Mouse (Mus musculus): ENCODE data around the gene 2410015M20Rik. TPM values are rescaled to one million over a fixed set of nuclear protein-coding genes. Genes with fewer than 3 reads are reported as not detected.
"Not testable (repeated sequence)": the region's sequence is repeated elsewhere in the genome, so short reads cannot be mapped to it uniquely, and the experiment has no call there.

2410015M20Rik gene
- polyA plus RNA-seq (2016; fragmentation: Nextera tagmentation; extraction: Ambion mirVana): 211 and 216 TPM in 2 replicates

DNA sequence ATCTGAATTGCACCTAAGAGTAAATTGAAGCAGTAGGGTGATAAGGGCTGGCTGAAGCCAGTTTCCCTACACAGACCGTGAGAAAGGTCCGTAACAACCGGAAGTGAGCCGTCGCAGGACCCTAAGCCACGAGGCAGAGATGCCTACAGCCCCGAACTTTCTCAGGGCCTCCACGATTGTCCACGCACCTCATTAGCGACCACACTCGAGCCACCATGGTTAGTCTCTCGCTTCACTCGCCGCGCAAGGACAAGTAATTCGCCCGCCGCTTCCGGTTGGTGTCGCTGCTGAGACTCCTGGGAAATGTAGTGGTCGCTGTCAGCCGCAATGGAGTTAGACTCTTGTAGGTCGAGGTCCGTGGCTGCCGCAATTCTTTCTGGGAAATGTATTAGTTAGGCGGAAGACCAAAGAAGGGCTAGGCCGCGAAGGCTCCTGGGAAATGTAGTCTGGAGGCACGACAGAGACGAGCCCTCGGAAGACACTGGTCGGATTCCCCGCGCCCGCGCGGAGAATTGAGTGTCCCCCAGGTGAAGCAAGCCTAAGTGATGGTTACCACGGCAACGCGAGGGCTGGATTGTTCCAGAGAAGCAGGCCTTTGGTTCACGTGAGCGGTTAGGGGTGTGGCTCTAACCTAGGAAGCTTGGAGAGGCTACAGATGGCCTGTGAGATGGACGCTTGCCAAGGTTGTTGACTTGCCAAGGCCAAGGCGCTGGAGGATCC is at the start of gene 2410015M20Rik:
2410015M20Rik (minus strand) TSS at position 320 of the 720 bp plus-strand sequence.
- Histone ChIP-seq H3K27ac (peak within 1 kb of the TSS; percentile 77), H3K4me3 (replicated peaks) (peak within 1 kb of the TSS; percentile 67), H3K4me2 (peak within 1 kb of the TSS; percentile 82), H3K9me3 (no peaks in the 10 kb centered on the region), H3K27me3 (no peaks in the 10 kb centered on the region), H3K36me3 (peaks cover 39% of the 10 kb centered on the region), H3K4me1 (replicated peaks) (peaks cover 34% of the 10 kb centered on the region), H3K9ac (replicated peaks) (peak within 1 kb of the TSS; percentile 81)
- WGBS: under 1% methylated on average over 44 of the region's 44 CpGs
- ATAC-seq (ENCODE audit: insufficient number of reproducible peaks, insufficient read depth, low FRiP score, low TSS enrichment, low read depth): peak; percentile 81

DNA sequence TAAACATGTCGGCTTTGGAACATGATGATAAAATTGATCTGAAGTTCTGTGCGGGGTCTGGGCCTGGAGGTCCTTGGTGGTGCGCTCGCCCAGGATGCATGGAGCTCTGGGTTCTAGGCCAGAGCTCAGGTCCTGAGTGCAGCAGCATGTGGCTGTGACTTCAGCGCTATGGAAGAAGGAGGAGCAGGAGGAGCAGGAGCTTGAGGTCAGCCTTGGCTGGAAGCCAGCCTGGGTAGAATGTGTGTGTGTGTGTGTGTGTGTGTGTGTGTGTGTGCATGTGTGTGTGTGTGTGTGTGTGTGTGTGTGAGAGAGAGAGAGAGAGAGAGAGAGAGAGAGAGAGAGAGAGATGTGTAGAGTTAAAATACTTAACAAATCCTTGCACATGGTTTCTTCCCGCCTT is 46.6 kb upstream of the 2410015M20Rik start:
- ATAC-seq (ENCODE audit: insufficient number of reproducible peaks, insufficient read depth, low FRiP score, low TSS enrichment, low read depth): no peak
- H3K27me3 ChIP-seq: no peaks in the 10 kb centered on the region
- no peak overlapping the region for H3K9ac ChIP-seq (replicated peaks)
- H3K9me3 ChIP-seq: no peaks in the 10 kb centered on the region
- no peaks in the 10 kb centered on the region for H3K4me1 ChIP-seq (replicated peaks)
- no peaks in the 10 kb centered on the region for H3K36me3 ChIP-seq
- H3K27ac ChIP-seq: no peak overlapping the region
- no peak overlapping the region for H3K4me3 ChIP-seq (replicated peaks)
- WGBS: 89% methylated on average over 6 of the region's 6 CpGs
- no peak overlapping the region for H3K4me2 ChIP-seq

GRCm38 (mm10) chr17:56655311-56655710 is 45.7 kb upstream of the 2410015M20Rik start:
- no peak for ATAC-seq (ENCODE audit: insufficient number of reproducible peaks, insufficient read depth, low FRiP score, low TSS enrichment, low read depth)
- Histone ChIP-seq H3K4me3 (replicated peaks) (no peak overlapping the region), H3K27ac (no peak overlapping the region), H3K4me1 (replicated peaks) (no peaks in the 10 kb centered on the region), H3K4me2 (no peak overlapping the region), H3K9me3 (no peaks in the 10 kb centered on the region), H3K9ac (replicated peaks) (no peak overlapping the region), H3K36me3 (no peaks in the 10 kb centered on the region), H3K27me3 (no peaks in the 10 kb centered on the region)
- WGBS: 87% methylated on average over 3 of the region's 3 CpGs

GRCm38 (mm10) chr17:56654771-56655170 is 45.2 kb upstream of the 2410015M20Rik start:
- Histone ChIP-seq H3K4me1 (replicated peaks) (no peaks in the 10 kb centered on the region), H3K4me3 (replicated peaks) (no peak overlapping the region), H3K4me2 (no peak overlapping the region), H3K27ac (no peak overlapping the region), H3K27me3 (no peaks in the 10 kb centered on the region), H3K9ac (replicated peaks) (no peak overlapping the region), H3K36me3 (no peaks in the 10 kb centered on the region), H3K9me3 (no peaks in the 10 kb centered on the region)
- no peak for ATAC-seq (ENCODE audit: insufficient number of reproducible peaks, insufficient read depth, low FRiP score, low TSS enrichment, low read depth)
- 83% methylated on average over 2 of the region's 2 CpGs for whole genome bisulfite sequencing

DNA sequence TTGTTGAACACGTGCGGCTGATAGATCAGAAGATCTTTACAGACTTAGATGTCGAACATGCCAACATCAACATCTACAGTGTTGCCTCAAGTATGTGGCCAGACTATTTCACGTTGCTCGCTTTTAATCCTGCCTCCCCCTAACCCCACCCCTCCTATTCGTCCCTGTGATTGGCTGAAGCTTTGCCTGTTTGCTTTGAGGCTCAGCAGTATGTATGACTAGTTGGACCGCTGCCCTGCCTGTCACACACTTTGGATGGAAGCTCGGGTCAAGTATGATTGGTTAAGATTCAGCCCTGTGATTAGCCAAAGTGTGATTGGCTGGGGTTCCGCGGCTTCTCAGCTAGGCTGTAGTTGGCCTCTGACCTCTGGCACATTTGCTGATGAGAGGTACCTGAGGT is 42.2 kb upstream of the 2410015M20Rik start:
- 31% methylated on average over 10 of the region's 10 CpGs for WGBS
- no peak for ATAC-seq (ENCODE audit: insufficient number of reproducible peaks, insufficient read depth, low FRiP score, low TSS enrichment, low read depth)
- Histone ChIP-seq H3K36me3 (no peaks in the 10 kb centered on the region), H3K4me1 (replicated peaks) (no peaks in the 10 kb centered on the region), H3K4me3 (replicated peaks) (no peak overlapping the region), H3K9me3 (no peaks in the 10 kb centered on the region), H3K9ac (replicated peaks) (no peak overlapping the region), H3K4me2 (no peak overlapping the region), H3K27me3 (no peaks in the 10 kb centered on the region), H3K27ac (no peak overlapping the region)

DNA sequence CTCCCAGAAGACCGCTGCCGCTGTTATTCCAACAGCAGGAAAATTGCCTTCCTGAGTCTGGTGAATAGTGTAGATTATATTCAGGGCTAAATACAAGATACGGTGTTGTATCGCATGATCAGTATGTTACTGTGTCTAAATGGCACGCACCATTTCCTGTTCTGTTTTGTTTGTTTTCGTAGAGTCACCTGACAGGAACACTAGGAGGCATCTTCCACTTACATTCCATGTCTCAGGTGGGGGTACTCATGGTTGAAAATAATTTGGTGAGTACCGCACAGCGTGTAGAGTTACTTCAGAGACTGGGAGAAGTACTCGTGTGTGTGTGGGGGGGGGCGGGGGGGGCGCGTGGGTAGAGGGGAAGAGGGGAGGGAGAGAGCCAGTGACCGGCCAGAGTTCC is 38.0 kb upstream of the 2410015M20Rik start:
- ATAC-seq (ENCODE audit: insufficient number of reproducible peaks, insufficient read depth, low FRiP score, low TSS enrichment, low read depth): no peak
- WGBS: 76% methylated on average over 9 of the region's 13 CpGs
- no peaks in the 10 kb centered on the region for H3K9me3 ChIP-seq

DNA sequence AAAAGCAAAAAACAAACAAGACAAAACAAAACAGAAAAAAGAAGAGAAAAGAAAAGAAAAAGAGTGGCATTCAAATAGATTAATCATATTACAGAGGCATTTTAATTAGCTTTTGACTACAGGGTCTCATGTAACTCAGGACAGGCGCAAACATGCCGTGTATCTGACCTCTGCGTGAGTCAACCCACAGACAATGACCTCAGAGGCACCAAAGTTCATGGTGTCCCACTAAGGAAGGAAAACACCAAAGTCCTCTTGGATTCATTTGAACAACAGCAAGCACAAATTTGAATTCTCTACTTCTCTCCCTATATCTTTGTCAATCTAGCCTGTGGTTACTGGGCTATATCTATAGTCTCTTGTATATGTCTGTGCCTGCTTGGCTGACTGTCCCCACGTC is 33.7 kb upstream of the 2410015M20Rik start:
- no peaks in the 10 kb centered on the region for H3K9me3 ChIP-seq
- 85% methylated on average over 4 of the region's 4 CpGs for WGBS
- H3K27me3 ChIP-seq: no peaks in the 10 kb centered on the region
- ATAC-seq (ENCODE audit: insufficient number of reproducible peaks, insufficient read depth, low FRiP score, low TSS enrichment, low read depth): no peak
- no peaks in the 10 kb centered on the region for H3K4me1 ChIP-seq (replicated peaks)
- H3K27ac ChIP-seq: no peak overlapping the region
- H3K4me2 ChIP-seq: no peak overlapping the region
- no peaks in the 10 kb centered on the region for H3K36me3 ChIP-seq
- no peak overlapping the region for H3K9ac ChIP-seq (replicated peaks)
- no peak overlapping the region for H3K4me3 ChIP-seq (replicated peaks)

More for the DNA sequence above, 38.0 kb upstream of the 2410015M20Rik start:
- Histone ChIP-seq H3K27me3 (no peaks in the 10 kb centered on the region), H3K4me3 (replicated peaks) (no peak overlapping the region), H3K27ac (no peak overlapping the region), H3K4me2 (no peak overlapping the region), H3K9ac (replicated peaks) (no peak overlapping the region), H3K4me1 (replicated peaks) (no peaks in the 10 kb centered on the region), H3K36me3 (no peaks in the 10 kb centered on the region)

DNA sequence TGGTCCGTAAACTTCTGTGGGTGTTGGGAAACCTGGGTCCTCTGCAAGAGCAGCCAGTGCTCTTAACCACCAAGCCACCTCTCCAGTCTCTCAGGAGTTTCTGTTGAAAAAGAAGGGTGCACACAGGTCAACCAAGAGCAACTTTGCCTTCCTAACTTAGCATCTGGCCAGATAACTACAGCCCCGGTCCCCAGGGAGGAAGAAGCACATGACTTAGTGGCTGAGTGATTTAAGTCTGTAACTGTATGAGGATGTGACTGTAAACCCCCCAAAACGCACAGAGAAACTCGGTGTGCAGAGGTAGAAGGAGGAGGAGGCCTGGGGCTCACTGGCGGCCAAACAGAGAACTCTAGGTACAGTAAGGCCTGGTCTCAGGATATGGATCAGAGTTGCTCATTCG is 24.5 kb upstream of the 2410015M20Rik start:
- H3K9ac ChIP-seq (replicated peaks): no peak overlapping the region
- no peak for ATAC-seq (ENCODE audit: insufficient number of reproducible peaks, insufficient read depth, low FRiP score, low TSS enrichment, low read depth)
- no peak overlapping the region for H3K4me3 ChIP-seq (replicated peaks)
- WGBS: 87% methylated on average over 6 of the region's 6 CpGs
- no peak overlapping the region for H3K4me2 ChIP-seq
- no peaks in the 10 kb centered on the region for H3K36me3 ChIP-seq
- no peak overlapping the region for H3K27ac ChIP-seq
- H3K9me3 ChIP-seq: no peaks in the 10 kb centered on the region
- H3K4me1 ChIP-seq (replicated peaks): no peaks in the 10 kb centered on the region
- no peaks in the 10 kb centered on the region for H3K27me3 ChIP-seq

- no peak for ATAC-seq (ENCODE audit: insufficient number of reproducible peaks, insufficient read depth, low FRiP score, low TSS enrichment, low read depth)
These were observed 22.2 kb upstream of the 2410015M20Rik start for GRCm38 (mm10) chr17:56631807-56632206.

GRCm38 (mm10) chr17:56629800-56630781 is 20.5 kb upstream of the 2410015M20Rik start:
- H3K36me3 ChIP-seq; H3K9ac ChIP-seq (replicated peaks); ATAC-seq (ENCODE audit: insufficient number of reproducible peaks, insufficient read depth, low FRiP score, low TSS enrichment, low read depth); H3K9me3 ChIP-seq; H3K4me3 ChIP-seq (replicated peaks); H3K27ac ChIP-seq; H3K27me3 ChIP-seq; H3K4me2 ChIP-seq: not testable (repeated sequence)
- H3K4me1 ChIP-seq (replicated peaks): peaks cover 19% of the 10 kb centered on the region
- WGBS: 90% methylated on average over 27 of the region's 27 CpGs

More at GRCm38 (mm10) chr17:56631807-56632206, 22.2 kb upstream of the 2410015M20Rik start:
- Histone ChIP-seq H3K4me2 (no peak overlapping the region), H3K4me1 (replicated peaks) (peaks cover 7% of the 10 kb centered on the region; the same call in 1 of the 2 replicates), H3K9ac (replicated peaks) (no peak overlapping the region), H3K27me3 (no peaks in the 10 kb centered on the region), H3K9me3 (no peaks in the 10 kb centered on the region), H3K36me3 (no peaks in the 10 kb centered on the region), H3K4me3 (replicated peaks) (no peak overlapping the region), H3K27ac (no peak overlapping the region)
- 51% methylated on average over 4 of the region's 4 CpGs for WGBS

Data from limb, embryonic 12.5 days (tissue).